Mouse (Mus musculus) kidney, embryonic 16.5 days (tissue): ENCODE data around the gene Gm17387. TPM values are rescaled to one million over a fixed set of nuclear protein-coding genes. Genes with fewer than 3 reads are reported as not detected.
A peak's percentile ranks its signal among the peaks of the same experiment; 100 is the strongest.
"Not testable (repeated sequence)": the region's sequence is repeated elsewhere in the genome, so short reads cannot be mapped to it uniquely, and the experiment has no call there.

Experiments used
- ATAC-seq: fragments of 200-750 bp; cut with Nextera tagmentation; 2 replicates; pipeline ENCODE4 v1.8.0; 2017; ENCODE audit warnings: moderate TSS enrichment; ENCODE audit not compliant: low FRiP score, low TSS enrichment
- H3K27ac ChIP-seq: fragments of 300-500 bp; sonication (generic); 2 replicates; pipeline ENCODE4 v1.5.1; 2014; ENCODE audit warnings: low read length
- H3K27me3 ChIP-seq: fragments of 300-500 bp; sonication (generic); 2 replicates; pipeline ENCODE4 v1.6.1; 2014; ENCODE audit warnings: low read length, control low read depth, mixed read lengths; ENCODE audit not compliant: insufficient read depth
- H3K36me3 ChIP-seq: fragments of 300-500 bp; sonication (generic); 2 replicates; pipeline ENCODE4 v1.6.1; 2014; ENCODE audit warnings: low read length, control low read depth, mixed read lengths; ENCODE audit not compliant: insufficient read depth
- H3K4me1 ChIP-seq: fragments of 300-500 bp; sonication (generic); 2 replicates; pipeline ENCODE4 v1.6.1; 2014; ENCODE audit warnings: low read length, control low read depth, mixed read lengths; ENCODE audit not compliant: insufficient read depth
- H3K4me2 ChIP-seq: fragments of 300-500 bp; sonication (generic); replicated peaks from 2 replicates; pipeline ENCODE4 v1.6.1; 2014; ENCODE audit warnings: low read depth, low read length
- H3K4me3 ChIP-seq: fragments of 300-500 bp; sonication (generic); 2 replicates; pipeline ENCODE4 v1.5.1; 2014; ENCODE audit warnings: mild to moderate bottlenecking, low read length
- H3K9ac ChIP-seq: fragments of 300-500 bp; sonication (generic); replicated peaks from 2 replicates; pipeline ENCODE4 v1.6.1; 2014; ENCODE audit warnings: low read length
- H3K9me3 ChIP-seq: fragments of 300-500 bp; sonication (generic); 2 replicates; pipeline ENCODE4 v1.6.1; 2016; ENCODE audit warnings: low read length, control low read depth
- WGBS: fragments of 180-500 bp; shearing (Covaris S2); extraction: QIAGEN DNeasy Blood & Tissue Kit; methylation state at CpG from one replicate; pipeline ENCODE4 v1.1.7; 2014; 5-methylcytosine and 5-hydroxymethylcytosine counted together
- polyA plus RNA-seq: library from polyadenylated mRNA; unstranded; fragments of >200 nt; fragmentation: Nextera tagmentation; extraction: Ambion mirVana; gene quantifications from 2 replicates; pipeline ENCODE4 v1.2.1, GENCODE M21; 2015

Gm17387 gene
- polyA plus RNA-seq, 1 experiment from 2014 or later: not detected

GRCm38 (mm10) chr7:141011238-141011770 is 17.6 kb upstream of the Gm17387 start:
- H3K4me3 ChIP-seq: no peak overlapping the region
- H3K36me3 ChIP-seq: no peaks in the 10 kb centered on the region
- 85% methylated on average over 7 of the region's 7 CpGs for WGBS
- H3K9ac ChIP-seq: peak overlapping the region; percentile 71; the same call in 1 of the 2 replicates
- ATAC-seq: no peak
- no peaks in the 10 kb centered on the region for H3K9me3 ChIP-seq
- H3K4me1 ChIP-seq: peaks cover 26% of the 10 kb centered on the region
- H3K4me2 ChIP-seq: no peak overlapping the region
- H3K27me3 ChIP-seq: no peaks in the 10 kb centered on the region
- H3K27ac ChIP-seq: peak overlapping the region; percentile 83

- Histone ChIP-seq H3K27me3 (no peaks in the 10 kb centered on the region), H3K27ac (no peak overlapping the region), H3K9ac (no peak overlapping the region), H3K9me3 (no peaks in the 10 kb centered on the region), H3K4me2 (no peak overlapping the region), H3K36me3 (no peaks in the 10 kb centered on the region), H3K4me1 (no peaks in the 10 kb centered on the region), H3K4me3 (no peak overlapping the region)
- WGBS: 83% methylated on average over 10 of the region's 10 CpGs
- no peak for ATAC-seq
Observed at GRCm38 (mm10) chr7:141016707-141017697, 11.9 kb upstream of the Gm17387 start.

- H3K4me3 ChIP-seq, H3K4me1 ChIP-seq, H3K4me2 ChIP-seq, H3K27me3 ChIP-seq, H3K9me3 ChIP-seq, H3K9ac ChIP-seq, H3K27ac ChIP-seq, ATAC-seq, H3K36me3 ChIP-seq: not testable (repeated sequence)
- 80% methylated on average over 1 of the region's 1 CpGs for WGBS
Observed at GRCm38 (mm10) chr7:141017824-141018223, 11.1 kb upstream of the Gm17387 start, which contains the start of gene Ifitm6. Ifitm6 (minus strand) TSS chr7:141017924.

GRCm38 (mm10) chr7:141019028-141019427 is 9.9 kb upstream of the Gm17387 start:
- Histone ChIP-seq H3K4me2 (no peak overlapping the region), H3K4me1 (no peaks in the 10 kb centered on the region), H3K9ac (no peak overlapping the region), H3K27me3 (no peaks in the 10 kb centered on the region), H3K9me3 (no peaks in the 10 kb centered on the region), H3K36me3 (no peaks in the 10 kb centered on the region), H3K27ac (no peak overlapping the region), H3K4me3 (no peak overlapping the region)
- ATAC-seq: no peak
- WGBS: 92% methylated on average over 5 of the region's 5 CpGs

- Histone ChIP-seq H3K9ac (no peak overlapping the region), H3K27ac (no peak overlapping the region), H3K9me3 (no peaks in the 10 kb centered on the region), H3K36me3 (no peaks in the 10 kb centered on the region), H3K4me1 (peaks cover 7% of the 10 kb centered on the region; the same call in 1 of the 2 replicates), H3K4me2 (no peak overlapping the region), H3K4me3 (no peak overlapping the region), H3K27me3 (no peaks in the 10 kb centered on the region)
- no peak for ATAC-seq
- WGBS: 79% methylated on average over 14 of the region's 14 CpGs
Observed at GRCm38 (mm10) chr7:141021489-141022449, 7.2 kb upstream of the Gm17387 start.

- H3K4me2 ChIP-seq: no peak overlapping the region
- 54% methylated on average over 6 of the region's 6 CpGs for WGBS
- H3K27me3 ChIP-seq: no peaks in the 10 kb centered on the region
- H3K9me3 ChIP-seq: no peaks in the 10 kb centered on the region
- H3K27ac ChIP-seq: peak overlapping the region; percentile 2; the same call in 1 of the 2 replicates
- H3K36me3 ChIP-seq: no peaks in the 10 kb centered on the region
- ATAC-seq: no peak
- peaks cover 7% of the 10 kb centered on the region; the same call in 1 of the 2 replicates for H3K4me1 ChIP-seq
- no peak overlapping the region for H3K4me3 ChIP-seq
- H3K9ac ChIP-seq: no peak overlapping the region
Observed at GRCm38 (mm10) chr7:141024865-141025838, 3.8 kb upstream of the Gm17387 start.

GRCm38 (mm10) chr7:141026097-141026739 is 2.7 kb upstream of the Gm17387 start:
- H3K27me3 ChIP-seq: no peaks in the 10 kb centered on the region
- no peak overlapping the region for H3K4me2 ChIP-seq
- no peak overlapping the region for H3K9ac ChIP-seq
- H3K27ac ChIP-seq: no peak overlapping the region
- no peaks in the 10 kb centered on the region for H3K36me3 ChIP-seq
- no peaks in the 10 kb centered on the region for H3K9me3 ChIP-seq
- H3K4me1 ChIP-seq: peaks cover 7% of the 10 kb centered on the region; the same call in 1 of the 2 replicates
- H3K4me3 ChIP-seq: no peak overlapping the region
- WGBS: 67% methylated on average over 6 of the region's 6 CpGs
- ATAC-seq: no peak

- Histone ChIP-seq H3K4me2 (no peak overlapping the region), H3K27me3 (no peaks in the 10 kb centered on the region), H3K9me3 (no peaks in the 10 kb centered on the region), H3K4me3 (no peak overlapping the region), H3K27ac (no peak overlapping the region), H3K4me1 (peaks cover 7% of the 10 kb centered on the region; the same call in 1 of the 2 replicates), H3K36me3 (no peaks in the 10 kb centered on the region), H3K9ac (no peak overlapping the region)
- ATAC-seq: no peak
- 71% methylated on average over 5 of the region's 5 CpGs for WGBS
Observed at GRCm38 (mm10) chr7:141026740-141027098, 2.2 kb upstream of the Gm17387 start.
